Mouse (Mus musculus) kidney, adult 2 months (tissue): ENCODE results near the gene Lypd6.

Source experiments
- CTCF ChIP-seq: fragments of 200-500 bp; conservative IDR thresholded peaks from 2 replicates; pipeline ENCODE4 v1.5.1; 2011; ENCODE audit warnings: low read depth, mild to moderate bottlenecking, control low read depth, low read length, moderate library complexity, mixed read lengths; ENCODE audit not compliant: insufficient read depth, insufficient read length
- POLR2A ChIP-seq: fragments of 200-500 bp; IDR thresholded peaks from one replicate; pipeline ENCODE4 v1.6.1; 2011; ENCODE audit warnings: low read depth, low read length, control low read depth

DNA sequence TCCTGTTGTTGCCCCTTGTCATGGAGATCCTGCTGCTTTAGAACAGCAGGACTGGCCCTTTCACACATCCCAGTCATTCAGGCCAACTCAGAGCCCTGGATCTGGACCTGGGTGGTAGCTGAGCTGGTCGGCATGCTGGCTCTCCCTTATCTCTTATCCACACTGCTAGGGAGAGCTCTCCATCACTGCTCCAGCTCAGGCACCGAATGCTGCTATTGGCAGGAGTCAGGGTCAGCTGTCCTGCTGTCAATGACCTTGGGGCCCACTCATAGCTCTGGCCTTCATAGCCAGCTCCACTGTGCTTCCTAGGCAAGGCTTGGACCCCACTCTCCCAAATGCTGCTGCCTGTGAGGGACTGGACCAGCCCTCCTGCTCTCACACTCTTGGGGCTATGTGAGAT is 134.3 kb downstream of the Lypd6 start:
- TF ChIP-seq CTCF = no peak
- no peak for TF ChIP-seq POLR2A
